Mouse (Mus musculus) G1E-ER4 (cell line): ENCODE results near the gene 9330182O14Rik. TPM values are rescaled to one million over a fixed set of nuclear protein-coding genes. Genes with fewer than 3 reads are reported as not detected.

Experiments
- GATA1 ChIP-seq: IDR thresholded peaks from one replicate; pipeline ENCODE4 v1.8.0; 2012; ENCODE audit warnings: low read length, inconsistent platforms
- polyA plus RNA-seq: library from polyadenylated mRNA; stranded (reverse); fragments of >175 nt; gene quantifications from 2 replicates; pipeline ENCODE4 v1.2.3, GENCODE M21; 2012

Gene 9330182O14Rik
- polyA plus RNA-seq: not detected in 2 replicates

GRCm38 (mm10) chr15:40134152-40134792, at the start of gene 9330182O14Rik:
TSS of gene 9330182O14Rik (plus strand) at chr15:40134365.
- TF ChIP-seq GATA1: no peak

GRCm38 (mm10) chr15:40103304-40103703, 30.9 kb upstream of the 9330182O14Rik start:
- TF ChIP-seq GATA1: no peak

- TF ChIP-seq GATA1: no peak
Measured at GRCm38 (mm10) chr15:40105712-40106111, 28.5 kb upstream of the 9330182O14Rik start.

GRCm38 (mm10) chr15:40113888-40114576, 20.1 kb upstream of the 9330182O14Rik start:
- TF ChIP-seq GATA1: no peak

GRCm38 (mm10) chr15:40114600-40115271, 19.4 kb upstream of the 9330182O14Rik start:
- no peak for TF ChIP-seq GATA1

GRCm38 (mm10) chr15:40116396-40116795, 17.8 kb upstream of the 9330182O14Rik start:
- no peak for TF ChIP-seq GATA1

- TF ChIP-seq GATA1: no peak
Measured at GRCm38 (mm10) chr15:40124211-40124953, 9.8 kb upstream of the 9330182O14Rik start.

- no peak for TF ChIP-seq GATA1
Measured at GRCm38 (mm10) chr15:40129496-40129895, 4.7 kb upstream of the 9330182O14Rik start.

- no peak for TF ChIP-seq GATA1
Measured at GRCm38 (mm10) chr15:40130880-40131478, 3.2 kb upstream of the 9330182O14Rik start.

- no peak for TF ChIP-seq GATA1
Measured at GRCm38 (mm10) chr15:40132408-40132807, 1.8 kb upstream of the 9330182O14Rik start.

- no peak for TF ChIP-seq GATA1
Measured at GRCm38 (mm10) chr15:40144221-40144620, 10.1 kb downstream of the 9330182O14Rik start.

- no peak for TF ChIP-seq GATA1
Measured at GRCm38 (mm10) chr15:40157683-40158082, 23.5 kb downstream of the 9330182O14Rik start.

- TF ChIP-seq GATA1: no peak
Measured at GRCm38 (mm10) chr15:40166560-40167275, 32.6 kb downstream of the 9330182O14Rik start.

- no peak for TF ChIP-seq GATA1
Measured at GRCm38 (mm10) chr15:40167276-40168139, 33.3 kb downstream of the 9330182O14Rik start.
